Mouse (Mus musculus) cerebellum, adult 18-20 months (tissue): Measurements from ENCODE around the gene Prdm16.
A peak's percentile ranks its signal among the peaks of the same experiment; 100 is the strongest.

ENCODE experiments used
- DNase-seq, 2 experiments: peaks; one replicate each; pipeline ENCODE4 v3.0.0; 2021

Gene Prdm16

GRCm38 (mm10) chr4:154472569-154472968 lies 164.1 kb downstream of the Prdm16 start:
- DNase-seq, result no peak

- no peak for DNase-seq
Observed at GRCm38 (mm10) chr4:154471447-154472101, 165.1 kb downstream of the Prdm16 start.

DNA sequence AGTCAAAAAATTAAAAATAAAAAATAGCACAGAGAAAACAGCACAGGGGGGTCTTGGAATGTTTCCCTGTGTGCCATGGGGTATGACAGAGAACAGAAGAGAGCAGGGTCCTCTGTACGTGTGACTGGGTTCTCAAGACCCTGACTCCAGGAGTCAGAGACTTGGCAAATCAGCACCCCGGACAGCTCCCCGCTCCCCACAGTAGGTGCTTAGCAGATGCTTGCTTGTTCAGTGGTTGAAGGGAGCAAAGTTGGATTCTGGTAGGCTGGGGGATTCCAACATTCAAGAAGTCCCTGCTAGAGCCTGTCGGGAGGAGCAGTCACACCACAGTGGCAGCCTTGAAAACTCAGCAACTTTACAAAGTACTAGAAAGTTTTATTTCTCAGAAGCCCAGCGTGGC lies 170.4 kb downstream of the Prdm16 start:
- DNase-seq, result no peak

GRCm38 (mm10) chr4:154465123-154465522 lies 171.6 kb downstream of the Prdm16 start:
- no peak for DNase-seq

DNA sequence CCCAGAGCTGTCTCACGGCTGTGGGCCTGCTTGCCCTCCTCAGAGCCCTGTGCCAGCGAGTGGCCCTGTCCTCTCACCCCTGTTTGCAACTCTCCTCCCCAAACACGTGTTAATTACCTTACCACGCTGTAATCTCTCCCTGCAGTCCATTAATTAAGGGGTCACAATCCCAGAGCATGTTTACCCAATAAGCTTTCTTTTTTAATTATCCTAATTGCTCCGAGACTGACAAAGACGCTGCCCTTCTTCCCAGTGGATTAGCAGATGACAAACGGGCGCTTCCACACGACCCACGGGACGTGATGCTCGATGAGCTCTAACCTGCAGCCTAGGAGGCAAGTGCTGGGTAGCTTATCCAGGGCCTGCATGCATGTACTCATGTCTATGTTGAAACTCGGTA lies 176.7 kb downstream of the Prdm16 start:
- no peak for DNase-seq

- no peak for DNase-seq
Observed at GRCm38 (mm10) chr4:154457756-154458155, 178.9 kb downstream of the Prdm16 start.

GRCm38 (mm10) chr4:154456265-154456822 lies 180.3 kb downstream of the Prdm16 start:
- no peak for DNase-seq

DNA sequence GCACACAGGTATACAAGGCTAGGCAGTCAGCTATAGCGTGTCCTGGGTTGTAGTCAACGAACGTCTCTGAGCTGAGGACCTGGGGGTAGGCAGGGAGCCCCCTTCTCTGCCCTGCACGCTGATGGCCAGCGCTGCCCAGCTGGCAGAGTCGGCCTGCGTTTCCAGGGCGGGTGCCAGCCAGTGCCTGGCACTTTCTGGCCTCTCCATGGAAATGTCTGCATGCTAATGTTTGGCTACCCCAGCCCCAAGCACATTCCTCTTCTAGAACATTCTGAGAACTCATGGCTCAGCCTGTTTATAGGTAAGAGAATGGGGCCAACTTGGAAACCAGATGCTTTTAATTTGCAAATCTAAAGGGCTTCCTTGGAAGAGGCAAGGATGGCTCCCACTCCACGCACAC lies 186.2 kb downstream of the Prdm16 start:
- no peak for DNase-seq

- no peak for DNase-seq
Observed at GRCm38 (mm10) chr4:154450036-154450435, 186.6 kb downstream of the Prdm16 start.

- peak; percentile 19 to 21 for DNase-seq
Observed at GRCm38 (mm10) chr4:154449343-154449742, 187.3 kb downstream of the Prdm16 start.

DNA sequence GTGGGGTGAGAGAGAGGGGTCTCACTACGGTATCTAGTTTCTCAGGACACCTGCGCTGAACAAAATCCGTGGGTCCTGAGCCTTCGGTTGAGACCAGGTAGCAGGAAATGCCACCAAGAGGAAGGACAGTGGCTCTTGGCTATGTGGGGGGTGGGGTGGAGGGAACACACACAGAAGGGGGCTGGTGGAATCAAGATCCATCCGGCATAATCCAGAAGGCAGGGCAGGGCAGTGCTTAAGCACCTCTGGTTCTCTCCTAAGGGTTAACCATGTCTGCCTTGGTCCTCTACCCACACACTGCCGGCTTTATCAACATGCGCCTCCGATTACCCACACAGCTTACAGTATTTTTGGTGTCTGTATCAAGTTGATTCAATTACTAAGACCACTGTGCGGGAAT lies 191.0 kb downstream of the Prdm16 start:
- DNase-seq, result no peak

DNA sequence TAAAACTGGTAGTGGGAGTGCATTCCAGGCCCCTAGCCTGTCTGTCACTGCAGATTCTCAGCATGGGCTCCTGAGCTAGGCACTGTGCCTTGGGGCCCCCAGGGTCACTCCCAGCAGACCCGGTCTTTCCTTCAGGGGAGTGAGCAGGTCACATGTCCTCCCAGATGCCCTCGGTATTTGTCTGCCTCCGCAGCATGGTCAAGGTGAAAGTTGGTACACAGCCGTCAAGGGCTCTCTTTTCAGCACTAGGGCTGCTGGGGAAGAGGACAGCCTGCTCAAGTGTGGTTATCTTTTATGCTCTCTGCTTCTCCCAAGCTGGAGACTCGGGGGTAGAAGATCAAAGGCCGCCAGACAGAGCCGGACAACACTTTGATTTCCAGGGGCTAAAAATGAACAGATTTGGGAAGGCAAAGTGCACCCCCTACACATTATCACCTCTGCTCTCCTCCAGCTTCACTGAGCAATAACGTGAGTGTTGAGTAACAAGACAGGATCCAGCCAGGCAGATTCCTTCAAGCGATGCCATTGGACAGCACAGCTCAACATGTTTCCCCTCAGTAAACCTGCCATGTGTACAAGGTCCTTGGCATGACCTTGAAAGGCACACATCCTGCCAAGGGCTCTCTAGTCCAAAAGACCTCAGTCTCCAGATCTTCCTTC lies 193.9 kb downstream of the Prdm16 start:
- no peak for DNase-seq

DNA sequence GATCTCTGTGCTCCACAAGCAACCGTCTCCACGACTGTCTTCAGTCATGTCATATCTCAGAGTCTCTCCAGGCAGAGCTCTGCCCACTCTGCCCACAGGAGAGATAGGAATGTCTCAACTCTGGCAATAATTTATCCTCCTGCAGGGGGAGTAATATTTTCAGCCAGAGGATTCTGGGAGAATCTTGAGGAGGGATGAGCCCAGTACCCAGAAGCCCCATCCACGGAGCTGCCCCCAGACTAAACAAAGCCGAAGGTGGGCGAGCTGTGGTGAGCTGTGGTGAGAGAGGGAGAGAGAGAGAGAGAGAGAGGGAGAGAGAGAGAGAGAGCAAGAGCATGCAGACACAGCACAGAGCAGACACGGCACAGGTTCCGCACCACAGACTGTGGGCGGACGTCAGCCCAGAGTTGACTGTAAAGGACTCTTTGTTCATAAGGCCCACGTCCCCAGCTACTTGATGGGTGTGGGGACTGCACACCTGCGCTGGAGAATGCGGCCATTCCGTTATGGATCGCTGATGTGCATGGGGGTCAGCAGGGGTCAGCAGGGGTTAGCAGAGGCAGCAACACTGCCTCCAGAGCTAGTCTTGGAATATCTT lies 197.1 kb downstream of the Prdm16 start:
- DNase-seq, result no peak

GRCm38 (mm10) chr4:154438610-154439009 lies 198.1 kb downstream of the Prdm16 start:
- DNase-seq, result no peak

DNA sequence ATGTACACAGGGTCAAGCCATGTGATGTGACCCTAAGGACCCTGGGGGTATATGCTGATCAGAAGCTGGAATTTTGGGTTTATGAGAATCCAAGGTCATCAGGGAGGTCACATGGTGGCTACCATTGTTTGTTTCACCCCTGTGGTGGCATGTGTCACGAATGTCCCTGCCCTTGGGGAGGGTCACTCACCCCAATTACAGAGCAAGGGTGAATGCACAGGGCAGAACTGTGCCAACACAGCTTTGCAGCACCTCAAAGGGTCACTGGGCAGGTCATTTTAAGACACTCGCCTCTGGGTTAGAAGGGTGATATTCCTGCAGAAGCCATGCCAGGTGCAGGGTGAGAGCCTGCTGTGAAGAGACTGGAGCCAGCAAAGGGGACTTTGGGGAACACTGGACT lies 206.9 kb downstream of the Prdm16 start:
- DNase-seq, result no peak

GRCm38 (mm10) chr4:154426901-154427300 lies 209.8 kb downstream of the Prdm16 start:
- DNase-seq, result no peak

DNA sequence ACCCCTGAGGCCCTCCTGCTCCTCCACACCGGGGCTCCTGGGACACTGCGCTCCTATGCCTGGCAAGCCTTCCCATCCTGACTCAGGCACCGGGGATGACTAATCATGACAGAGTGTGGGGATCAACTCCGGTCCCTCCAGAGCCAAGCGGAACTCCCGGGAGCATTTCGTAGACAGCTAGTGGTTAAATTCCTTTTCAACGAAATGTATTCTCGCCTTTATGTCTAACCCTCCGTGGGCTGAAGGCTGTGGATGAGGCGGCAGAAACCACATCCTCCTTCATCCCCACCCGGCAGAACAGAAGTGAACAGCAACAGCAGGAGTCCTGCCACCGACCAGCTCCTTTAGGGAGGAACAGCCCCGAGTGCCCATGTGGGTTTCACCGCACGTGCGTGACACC lies 211.4 kb downstream of the Prdm16 start:
- DNase-seq, result no peak

- DNase-seq, result no peak
Observed at GRCm38 (mm10) chr4:154424681-154425080, 212.0 kb downstream of the Prdm16 start.

- no peak for DNase-seq
Observed at GRCm38 (mm10) chr4:154422431-154422913, 214.2 kb downstream of the Prdm16 start.

GRCm38 (mm10) chr4:154420749-154421148 lies 215.9 kb downstream of the Prdm16 start:
- DNase-seq, result no peak

DNA sequence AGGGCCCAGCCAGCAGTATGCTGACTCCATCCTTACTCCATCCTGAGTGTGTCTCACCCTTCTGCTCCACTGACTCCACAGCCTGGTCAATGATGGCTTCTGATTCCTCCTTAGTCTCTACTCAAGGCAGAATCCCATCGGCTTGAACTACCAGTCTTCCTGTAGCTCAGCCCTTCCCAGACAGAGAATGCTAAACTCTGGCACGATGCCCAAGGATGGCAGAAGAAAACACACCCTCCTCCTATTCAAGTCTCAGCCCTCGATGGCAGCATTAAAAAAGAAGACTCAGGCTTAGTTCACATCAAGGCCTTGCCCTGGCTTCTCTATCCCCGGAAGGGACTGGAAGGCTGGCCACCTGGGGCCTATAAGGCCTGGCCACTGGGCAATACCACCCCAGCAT lies 216.9 kb downstream of the Prdm16 start:
- DNase-seq, result no peak

GRCm38 (mm10) chr4:154418993-154419392 lies 217.7 kb downstream of the Prdm16 start:
- DNase-seq, result no peak

GRCm38 (mm10) chr4:154418327-154418744 lies 218.3 kb downstream of the Prdm16 start:
- no peak for DNase-seq

DNA sequence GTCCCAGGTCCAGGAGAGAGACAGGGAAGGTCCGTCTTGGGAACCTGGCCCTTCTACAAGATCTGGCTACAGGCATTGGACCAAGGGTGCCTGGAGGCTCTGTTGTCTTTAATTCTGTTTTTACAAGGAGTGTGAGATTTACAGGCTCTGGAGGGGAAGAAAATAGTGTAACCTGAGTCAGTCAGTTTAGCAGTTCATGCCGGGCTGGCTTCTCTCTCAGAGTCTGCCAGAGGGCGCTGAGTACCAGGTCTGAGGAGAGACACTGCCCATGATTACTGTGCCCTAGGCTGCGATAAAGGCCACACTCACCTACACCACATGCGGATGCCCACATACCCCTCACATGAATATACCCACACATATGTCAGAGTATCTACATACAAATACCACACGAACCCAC lies 219.9 kb downstream of the Prdm16 start:
- DNase-seq, result no peak
